Mouse (Mus musculus) myocyte (in vitro differentiated cells): ENCODE measurements around the gene Jmjd1c. TPM values are rescaled to one million over a fixed set of nuclear protein-coding genes. Genes with fewer than 3 reads are reported as not detected.

ENCODE experiments used
- H3K27me3 ChIP-seq: one replicate; pipeline ENCODE4 v1.6.1; 2011; ENCODE audit not compliant: control insufficient read depth, insufficient read depth, insufficient read length
- H3K36me3 ChIP-seq: one replicate; pipeline ENCODE4 v1.6.1; 2011; ENCODE audit not compliant: control insufficient read depth, insufficient read depth
- H3K4me2 ChIP-seq: one replicate; pipeline ENCODE4 v1.6.1; 2011; ENCODE audit warnings: low read depth, control low read depth
- H3K4me3 ChIP-seq: one replicate; pipeline ENCODE4 v1.5.1; 2011; ENCODE audit warnings: mild to moderate bottlenecking, control low read depth, moderate library complexity
- H3K79me2 ChIP-seq: one replicate; pipeline ENCODE4 v1.6.1; 2011; ENCODE audit not compliant: control insufficient read depth, insufficient read depth
- H3ac ChIP-seq: one replicate; pipeline ENCODE4 v1.6.1; 2011; ENCODE audit not compliant: control insufficient read depth, insufficient read length
- CEBPB ChIP-seq: IDR thresholded peaks from 2 replicates; pipeline ENCODE4 v1.6.1; 2011; ENCODE audit warnings: mild to moderate bottlenecking, moderate library complexity; ENCODE audit not compliant: poor library complexity, insufficient read depth, severe bottlenecking
- E2F4 ChIP-seq: IDR thresholded peaks from one replicate; pipeline ENCODE4 v1.6.1; 2011; ENCODE audit warnings: mild to moderate bottlenecking, control low read depth, moderate library complexity; ENCODE audit not compliant: insufficient read depth
- MAX ChIP-seq: IDR thresholded peaks from one replicate; pipeline ENCODE4 v1.6.1; 2011; ENCODE audit warnings: low read depth, mild to moderate bottlenecking, control low read depth
- MYOD1 ChIP-seq, 3 experiments: IDR thresholded peaks; one replicate each; pipeline ENCODE4 v1.6.1; 2011; ENCODE audit warnings: control low read depth in 2 of 3, low read depth in 2 of 3, mild to moderate bottlenecking in 2 of 3, moderate library complexity in 1 of 3; ENCODE audit not compliant: insufficient read length in 2 of 3, control insufficient read depth in 1 of 3
- MYOG ChIP-seq, 3 experiments: IDR thresholded peaks; one replicate each; pipeline ENCODE4 v1.6.1; 2011; ENCODE audit warnings: control low read depth in 2 of 3, low read depth in 2 of 3, mild to moderate bottlenecking in 2 of 3; ENCODE audit not compliant: insufficient read length in 2 of 3, control insufficient read depth in 1 of 3, insufficient read depth in 1 of 3
- POLR2A ChIP-seq: IDR thresholded peaks from one replicate; pipeline ENCODE4 v1.6.1; 2011; ENCODE audit warnings: low read depth, mild to moderate bottlenecking, control low read depth, moderate library complexity; ENCODE audit not compliant: insufficient read length
- POLR2AphosphoS2 ChIP-seq: IDR thresholded peaks from one replicate; pipeline ENCODE4 v1.6.1; 2011; ENCODE audit warnings: low read depth, control low read depth; ENCODE audit not compliant: insufficient read length
- REST ChIP-seq: IDR thresholded peaks from one replicate; pipeline ENCODE4 v1.6.1; 2011; ENCODE audit warnings: mild to moderate bottlenecking, control low read depth, moderate library complexity; ENCODE audit not compliant: insufficient read depth, insufficient read length
- SRF ChIP-seq: IDR thresholded peaks from one replicate; pipeline ENCODE4 v1.6.1; 2011; ENCODE audit warnings: low read depth; ENCODE audit not compliant: control insufficient read depth, insufficient read length
- TCF12 ChIP-seq: IDR thresholded peaks from one replicate; pipeline ENCODE4 v1.6.1; 2011; ENCODE audit warnings: mild to moderate bottlenecking, control low read depth; ENCODE audit not compliant: poor library complexity, insufficient read depth, severe bottlenecking
- TCF3 ChIP-seq: IDR thresholded peaks from one replicate; pipeline ENCODE4 v1.6.1; 2011; ENCODE audit warnings: low read depth, control low read depth; ENCODE audit not compliant: insufficient read length
- USF1 ChIP-seq: IDR thresholded peaks from one replicate; pipeline ENCODE4 v1.6.1; 2011; ENCODE audit warnings: low read depth, mild to moderate bottlenecking, control low read depth, moderate library complexity
- polyA plus RNA-seq: library from polyadenylated mRNA; unstranded; fragments of >200 nt; fragmentation: generic; extraction: Trizol; gene quantifications from one replicate; pipeline ENCODE4 v1.2.1, GENCODE M21; 2012; ENCODE audit warnings: missing spikeins

Jmjd1c gene
- polyA plus RNA-seq, 1 experiment, result 5.6 TPM

DNA sequence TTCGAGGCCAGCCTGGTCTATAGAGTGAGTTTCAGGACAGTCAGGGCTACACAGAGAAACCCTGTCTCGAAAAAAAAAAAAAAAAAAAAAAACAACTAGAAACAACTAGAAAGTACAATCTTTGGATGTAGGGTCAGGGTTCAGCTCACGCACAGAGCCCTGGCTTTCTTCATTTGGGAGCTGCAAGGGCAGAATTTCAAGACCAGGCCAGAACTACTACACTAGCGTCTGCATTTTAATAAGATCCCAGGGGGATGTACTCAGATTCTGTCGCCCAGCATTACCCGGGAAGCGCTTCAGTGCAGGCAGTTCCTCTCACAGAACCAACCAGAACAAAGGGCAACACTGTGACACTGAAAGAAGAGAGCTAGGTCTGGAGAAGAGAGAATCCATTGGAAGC lies 45.2 kb upstream of the Jmjd1c start:
- H3K36me3 ChIP-seq, result no peaks in the 10 kb centered on the region
- TF ChIP-seq USF1 (no peak), CEBPB (no peak), TCF3 (no peak), REST (no peak), POLR2AphosphoS2 (no peak), SRF (no peak), MAX (no peak), MYOD1 (IDR thresholded peaks at IDR 0.05; ENCODE audit: control insufficient read depth in 1 of 3, insufficient read length in 2 of 3, low read depth in 2 of 3) (no peak), TCF12 (no peak), POLR2A (no peak)
- no peak overlapping the region for H3K4me2 ChIP-seq
- H3K79me2 ChIP-seq, result peaks cover 6% of the 10 kb centered on the region
- H3K27me3 ChIP-seq, result no peaks in the 10 kb centered on the region
- no peak overlapping the region for H3ac ChIP-seq
- H3K4me3 ChIP-seq, result no peak overlapping the region

DNA sequence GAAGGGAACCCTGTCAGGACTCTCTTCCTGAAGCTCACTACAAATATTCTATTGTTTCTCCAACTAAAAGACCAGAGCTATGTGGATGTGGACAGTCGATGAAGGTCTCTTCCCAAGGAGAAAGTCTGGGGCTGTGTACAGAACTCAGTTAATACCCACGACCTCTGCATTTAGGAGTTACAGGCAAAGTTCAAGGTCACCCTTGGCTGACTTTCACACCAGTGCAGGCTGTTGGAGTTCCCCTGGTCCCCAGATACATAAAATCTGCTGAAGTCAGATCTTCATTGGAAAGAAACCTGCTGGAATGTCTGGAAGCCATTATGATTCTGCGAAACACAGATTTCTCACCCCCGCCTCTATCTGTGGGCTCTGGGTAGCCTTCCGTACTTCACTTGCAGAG lies 44.5 kb upstream of the Jmjd1c start:
- H3K36me3 ChIP-seq, result no peaks in the 10 kb centered on the region
- H3K79me2 ChIP-seq, result peaks cover 5% of the 10 kb centered on the region
- no peaks in the 10 kb centered on the region for H3K27me3 ChIP-seq
- no peak for TF ChIP-seq REST
- TF ChIP-seq USF1, result no peak
- no peak for TF ChIP-seq E2F4
- no peak for TF ChIP-seq MYOD1 (IDR thresholded peaks at IDR 0.05; ENCODE audit: control insufficient read depth in 1 of 3, insufficient read length in 2 of 3, low read depth in 2 of 3)
- no peak for TF ChIP-seq MYOG (IDR thresholded peaks at IDR 0.05; ENCODE audit: control insufficient read depth in 1 of 3, insufficient read depth in 1 of 3, insufficient read length in 2 of 3, low read depth in 2 of 3)
- no peak for TF ChIP-seq SRF
- TF ChIP-seq POLR2AphosphoS2, result no peak
- no peak for TF ChIP-seq CEBPB
- TF ChIP-seq TCF3, result no peak
- no peak for TF ChIP-seq POLR2A
- no peak for TF ChIP-seq MAX
- no peak for TF ChIP-seq TCF12
- H3ac ChIP-seq, result no peak overlapping the region
- H3K4me2 ChIP-seq, result no peak overlapping the region
- no peak overlapping the region for H3K4me3 ChIP-seq

DNA sequence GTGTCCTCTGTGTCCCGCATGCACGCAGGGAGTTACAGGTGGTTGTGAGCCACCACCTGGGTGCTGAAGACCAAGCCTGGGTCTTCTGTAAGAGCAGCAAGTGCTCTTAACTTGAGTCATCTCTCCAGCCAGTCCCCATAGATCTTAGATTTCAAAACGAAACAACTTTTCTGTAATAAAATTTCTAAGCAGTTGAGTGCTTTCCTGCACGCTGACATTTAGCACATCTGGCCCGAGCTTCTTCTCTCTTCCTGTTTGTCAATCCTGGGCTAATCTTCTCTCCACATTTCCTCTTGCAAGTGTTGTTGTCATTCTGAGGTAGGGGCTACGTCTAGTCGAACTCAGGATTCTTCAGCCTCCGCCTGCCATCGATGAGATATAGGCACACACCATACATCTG lies 43.5 kb upstream of the Jmjd1c start:
- Histone ChIP-seq H3ac (no peak overlapping the region), H3K4me3 (no peak overlapping the region), H3K4me2 (no peak overlapping the region), H3K27me3 (no peaks in the 10 kb centered on the region), H3K36me3 (no peaks in the 10 kb centered on the region), H3K79me2 (no peaks in the 10 kb centered on the region)
- no peak for TF ChIP-seq MYOD1 (IDR thresholded peaks at IDR 0.05; ENCODE audit: control insufficient read depth in 1 of 3, insufficient read length in 2 of 3, low read depth in 2 of 3)
- no peak for TF ChIP-seq TCF12
- no peak for TF ChIP-seq POLR2A
- no peak for TF ChIP-seq TCF3
- no peak for TF ChIP-seq USF1
- no peak for TF ChIP-seq E2F4
- TF ChIP-seq REST, result no peak
- no peak for TF ChIP-seq MAX
- TF ChIP-seq POLR2AphosphoS2, result no peak
- no peak for TF ChIP-seq SRF
- no peak for TF ChIP-seq MYOG (IDR thresholded peaks at IDR 0.05; ENCODE audit: control insufficient read depth in 1 of 3, insufficient read depth in 1 of 3, insufficient read length in 2 of 3, low read depth in 2 of 3)
- no peak for TF ChIP-seq CEBPB

DNA sequence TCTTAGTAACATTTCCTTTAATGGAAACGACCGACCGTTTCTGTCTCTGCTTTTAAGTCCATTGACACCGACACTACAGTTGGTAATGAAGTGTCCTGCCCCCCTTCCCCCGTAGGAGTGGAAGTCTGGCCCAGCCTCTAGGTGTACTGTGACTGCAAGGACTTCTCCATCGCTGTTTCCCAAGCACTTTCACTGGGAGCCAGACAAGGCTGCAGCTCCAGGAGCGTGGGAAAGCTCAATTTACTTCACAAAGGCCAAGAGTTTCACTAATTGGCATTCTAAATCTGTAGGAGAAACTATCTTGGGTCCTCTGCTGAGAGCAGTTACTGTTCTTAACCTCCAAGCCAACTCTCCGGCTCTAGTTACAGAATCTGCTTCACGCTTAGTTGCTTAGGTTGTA lies 42.5 kb upstream of the Jmjd1c start:
- no peak overlapping the region for H3K4me3 ChIP-seq
- TF ChIP-seq MYOG (IDR thresholded peaks at IDR 0.05; ENCODE audit: control insufficient read depth in 1 of 3, insufficient read depth in 1 of 3, insufficient read length in 2 of 3, low read depth in 2 of 3) (no peak), E2F4 (no peak), USF1 (no peak)
- H3K4me2 ChIP-seq, result no peak overlapping the region

DNA sequence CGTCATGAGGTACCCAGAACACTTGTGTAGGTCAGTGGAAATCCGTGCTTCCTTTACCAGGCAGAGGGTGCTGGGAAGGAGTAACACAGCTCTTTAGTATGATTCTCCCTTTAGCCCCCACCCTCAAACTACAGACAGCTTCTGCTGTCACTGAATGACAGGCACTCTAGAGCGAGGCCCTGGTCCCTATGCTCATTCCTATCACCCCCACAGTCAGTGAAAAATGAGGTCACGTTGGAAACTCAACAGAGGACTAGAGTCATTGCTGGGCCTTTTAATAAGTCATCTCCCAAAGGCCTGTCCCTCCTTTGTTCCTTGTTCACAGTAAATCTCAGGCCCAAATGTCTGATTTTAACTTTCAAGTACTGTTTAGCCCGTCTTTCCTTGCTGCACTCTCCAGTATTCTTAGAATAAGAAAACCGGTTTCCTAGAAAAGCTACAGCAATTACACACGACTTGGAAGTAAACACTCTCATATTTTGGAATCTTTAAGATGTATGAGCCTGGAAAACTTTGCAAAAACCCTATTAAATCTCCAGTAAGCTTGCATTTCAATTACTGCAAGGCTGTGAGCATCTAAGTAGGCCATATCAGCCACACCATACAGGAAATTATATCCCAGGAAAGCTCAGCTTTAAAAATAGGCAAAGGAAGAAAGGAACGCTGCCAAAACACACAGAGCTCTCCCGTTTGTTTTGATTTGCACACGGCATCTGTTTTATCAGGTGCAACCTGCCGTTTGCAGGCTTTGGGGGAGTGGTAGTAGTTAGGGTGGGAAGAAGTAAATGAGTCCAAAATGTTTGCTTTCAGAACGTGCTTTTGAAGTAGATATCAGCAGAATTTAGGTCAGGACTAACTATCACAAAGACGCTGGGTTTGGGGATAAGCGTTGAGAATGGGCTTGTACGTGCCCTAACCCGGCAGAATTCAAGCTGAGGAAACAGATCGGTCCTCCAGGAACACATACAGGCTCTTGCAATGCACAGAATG lies 39.8 kb upstream of the Jmjd1c start:
- H3K4me2 ChIP-seq, result no peak overlapping the region
- H3ac ChIP-seq, result no peak overlapping the region
- no peaks in the 10 kb centered on the region for H3K79me2 ChIP-seq
- TF ChIP-seq TCF12 (no peak), SRF (no peak)
- H3K36me3 ChIP-seq, result no peaks in the 10 kb centered on the region
- H3K4me3 ChIP-seq, result no peak overlapping the region
- H3K27me3 ChIP-seq, result no peaks in the 10 kb centered on the region

More for the DNA sequence above, 42.5 kb upstream of the Jmjd1c start:
- Histone ChIP-seq H3K36me3 (no peaks in the 10 kb centered on the region), H3K27me3 (no peaks in the 10 kb centered on the region), H3K79me2 (no peaks in the 10 kb centered on the region), H3ac (no peak overlapping the region)
